Mouse (Mus musculus) inflammation-experienced regulatory T-cells, adult 16 weeks (primary cell): Measurements from ENCODE around the gene Hpca. TPM values are rescaled to one million over a fixed set of nuclear protein-coding genes. Genes with fewer than 3 reads are reported as not detected.

Source experiments
- polyA plus RNA-seq: library from polyadenylated mRNA; unstranded; fragments of 100-300 nt; shearing (Covaris generic); gene quantifications from one replicate; pipeline ENCODE4 v1.2.1, GENCODE M21; 2017

Gene Hpca
- polyA plus RNA-seq, result not detected

GRCm38 (mm10) chr4:129121569-129122086 is at the start of gene Hpca:
Gene Hpca (minus strand): TSS chr4:129122036.

GRCm38 (mm10) chr4:129136579-129137391 is 14.9 kb upstream of the Hpca start, which contains the start of gene Fndc5:
Gene Fndc5 (plus strand): TSS chr4:129136999.

DNA sequence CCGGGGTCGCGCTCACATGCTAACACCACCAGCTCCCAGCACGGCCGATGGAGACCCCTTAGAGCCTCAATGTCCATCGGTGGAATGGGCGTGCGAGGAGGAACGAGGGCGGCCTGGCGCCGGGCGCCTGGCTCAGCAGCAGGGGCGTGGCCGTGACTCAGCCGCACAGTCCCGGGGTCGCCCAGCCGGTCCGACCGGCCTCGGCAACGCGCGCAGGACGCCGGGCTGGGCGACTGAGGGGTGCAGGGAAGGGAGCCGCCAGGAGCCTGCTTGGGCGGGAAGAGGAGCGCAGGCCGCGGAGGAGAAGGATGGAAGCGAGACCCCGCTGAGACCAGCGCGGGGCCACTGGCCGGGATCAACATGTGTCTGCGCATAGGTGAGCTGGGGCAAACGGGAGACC is 16.5 kb downstream of the Hpca start, which contains the start of gene Tmem54:
Gene Tmem54 (plus strand): TSS at position 193 of the 400 bp plus-strand sequence.

Other genes starting within 250 kb of the Hpca start
- gene Trim62, start 238.5 kb downstream of the Hpca start, polyA plus RNA-seq, result 0.98 TPM
- gene Azin2, start 159.6 kb downstream of the Hpca start, polyA plus RNA-seq, result 0.39 TPM
- gene Ak2, start 130.1 kb downstream of the Hpca start, polyA plus RNA-seq, result 166 TPM
- 7.6 TPM for gene Rnf19b, start 63.8 kb downstream of the Hpca start, polyA plus RNA-seq
- gene Tmem54, start 16.5 kb downstream of the Hpca start, polyA plus RNA-seq, result not detected
- gene Fndc5, start 15.0 kb upstream of the Hpca start, polyA plus RNA-seq, result 0.13 TPM
- gene S100pbp, start 67.7 kb upstream of the Hpca start, polyA plus RNA-seq, result 18.4 TPM
- 53.3 TPM for gene Yars, start 67.7 kb upstream of the Hpca start, polyA plus RNA-seq
- gene C77080, start 139.4 kb upstream of the Hpca start, polyA plus RNA-seq, result 0.35 TPM
- gene Sync, start 165.6 kb upstream of the Hpca start, polyA plus RNA-seq, result 0.24 TPM
- 395 TPM for gene Rbbp4, start 213.3 kb upstream of the Hpca start, polyA plus RNA-seq
- gene Zbtb8os, start 213.7 kb upstream of the Hpca start, polyA plus RNA-seq, result 79.4 TPM